Mouse (Mus musculus): Measurements from ENCODE around the gene Phactr2. TPM values are rescaled to one million over a fixed set of nuclear protein-coding genes. Genes with fewer than 3 reads are reported as not detected.

Gene Phactr2
- polyA plus RNA-seq, 1 experiment from 2014 or later: 27.9 TPM

DNA sequence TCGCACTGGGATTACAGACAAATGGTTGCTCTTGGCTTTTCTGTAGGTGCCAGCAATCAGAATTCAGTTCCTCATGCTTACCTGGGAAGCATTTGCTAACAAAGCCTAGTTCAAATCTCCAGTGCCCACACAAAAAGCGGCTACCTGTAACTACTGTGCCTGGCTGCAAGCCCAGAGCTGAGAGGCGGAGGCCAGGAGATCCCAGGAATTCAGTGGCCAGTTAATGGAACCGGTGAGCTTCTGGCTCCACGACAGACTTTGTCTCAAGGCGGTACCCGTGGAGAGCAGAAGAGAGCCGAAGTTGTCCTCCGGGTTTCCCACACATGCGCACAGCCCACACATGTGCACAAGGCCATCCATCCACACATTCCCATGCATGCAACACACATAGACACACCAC, 46.6 kb downstream of the Phactr2 start:
- Histone ChIP-seq H3K36me3 (no peaks in the 10 kb centered on the region), H3K4me2 (replicated peaks) (no peak overlapping the region), H3K27me3 (no peaks in the 10 kb centered on the region), H3K4me3 (replicated peaks) (no peak overlapping the region), H3K9me3 (replicated peaks) (no peaks in the 10 kb centered on the region), H3K4me1 (peaks cover 13% of the 10 kb centered on the region), H3K9ac (no peak overlapping the region), H3K27ac (replicated peaks) (no peak overlapping the region)
- WGBS: 78% methylated on average over 10 of the region's 10 CpGs
- no peak for ATAC-seq (ENCODE audit: insufficient number of reproducible peaks, low FRiP score, low TSS enrichment, low read depth)

DNA sequence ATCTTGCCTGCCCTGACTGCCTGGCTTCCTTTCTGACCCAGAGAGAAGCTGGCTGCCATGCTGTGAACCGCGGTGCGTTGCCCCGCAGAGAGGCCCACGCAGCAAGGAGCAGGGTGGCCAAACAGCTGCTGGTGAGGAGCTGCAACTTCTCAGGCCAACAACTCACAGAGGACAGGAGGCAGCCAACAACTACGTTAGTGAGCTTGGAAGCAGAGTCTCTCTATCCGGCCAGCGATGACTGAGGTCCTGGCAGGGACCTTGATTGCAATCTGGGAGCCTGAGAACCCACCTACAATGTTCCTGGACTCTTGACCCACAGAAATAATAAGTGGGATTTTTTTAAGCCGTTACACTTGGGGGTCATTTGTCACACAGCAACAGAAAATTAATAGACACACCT, 49.0 kb downstream of the Phactr2 start:
- H3K9me3 ChIP-seq (replicated peaks): no peaks in the 10 kb centered on the region
- no peaks in the 10 kb centered on the region for H3K27me3 ChIP-seq
- no peak for ATAC-seq (ENCODE audit: insufficient number of reproducible peaks, low FRiP score, low TSS enrichment, low read depth)
- WGBS: 76% methylated on average over 9 of the region's 9 CpGs
- peaks cover 4% of the 10 kb centered on the region for H3K4me1 ChIP-seq
- no peak overlapping the region for H3K27ac ChIP-seq (replicated peaks)
- H3K9ac ChIP-seq: no peak overlapping the region
- H3K4me2 ChIP-seq (replicated peaks): no peak overlapping the region
- H3K36me3 ChIP-seq: no peaks in the 10 kb centered on the region
- no peak overlapping the region for H3K4me3 ChIP-seq (replicated peaks)

DNA sequence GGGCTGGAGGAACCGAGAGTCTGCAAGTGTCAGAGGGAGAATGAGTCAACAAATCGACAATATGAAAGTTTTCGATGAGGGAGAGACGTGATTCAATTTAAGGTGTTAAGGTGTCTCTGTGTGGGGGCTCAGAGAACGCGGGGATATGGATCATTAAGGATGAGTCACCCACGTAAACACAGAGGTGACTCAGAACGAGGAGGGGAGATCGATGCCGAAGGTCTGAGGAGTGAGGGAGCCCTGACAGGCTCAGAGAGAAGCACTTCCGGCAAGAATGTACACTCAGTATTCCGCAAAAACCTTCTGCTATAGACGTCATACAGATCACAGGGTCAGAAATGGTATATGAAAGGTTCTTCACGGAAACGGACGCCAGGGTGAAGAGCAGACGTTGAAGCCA, 49.7 kb downstream of the Phactr2 start:
- no peak for ATAC-seq (ENCODE audit: insufficient number of reproducible peaks, low FRiP score, low TSS enrichment, low read depth)
- 80% methylated on average over 17 of the region's 17 CpGs for WGBS

GRCm38 (mm10) chr10:13424015-13424414, 50.2 kb downstream of the Phactr2 start:
- Histone ChIP-seq H3K4me3 (replicated peaks) (no peak overlapping the region), H3K4me1 (peaks cover under 1% of the 10 kb centered on the region), H3K27me3 (no peaks in the 10 kb centered on the region), H3K9ac (no peak overlapping the region), H3K9me3 (replicated peaks) (no peaks in the 10 kb centered on the region), H3K4me2 (replicated peaks) (no peak overlapping the region), H3K27ac (replicated peaks) (no peak overlapping the region), H3K36me3 (no peaks in the 10 kb centered on the region)
- WGBS: 82% methylated on average over 10 of the region's 10 CpGs
- ATAC-seq (ENCODE audit: insufficient number of reproducible peaks, low FRiP score, low TSS enrichment, low read depth): no peak

More for the DNA sequence above, 49.7 kb downstream of the Phactr2 start:
- H3K4me2 ChIP-seq (replicated peaks): no peak overlapping the region
- no peak overlapping the region for H3K9ac ChIP-seq
- no peaks in the 10 kb centered on the region for H3K36me3 ChIP-seq
- H3K27ac ChIP-seq (replicated peaks): no peak overlapping the region
- peaks cover 4% of the 10 kb centered on the region for H3K4me1 ChIP-seq
- H3K4me3 ChIP-seq (replicated peaks): no peak overlapping the region
- no peaks in the 10 kb centered on the region for H3K9me3 ChIP-seq (replicated peaks)
- H3K27me3 ChIP-seq: no peaks in the 10 kb centered on the region

GRCm38 (mm10) chr10:13422121-13422520, 52.1 kb downstream of the Phactr2 start:
- H3K27me3 ChIP-seq: no peaks in the 10 kb centered on the region
- H3K4me2 ChIP-seq (replicated peaks): no peak overlapping the region
- no peaks in the 10 kb centered on the region for H3K4me1 ChIP-seq
- no peaks in the 10 kb centered on the region for H3K9me3 ChIP-seq (replicated peaks)
- H3K27ac ChIP-seq (replicated peaks): no peak overlapping the region
- whole genome bisulfite sequencing: 84% methylated on average over 9 of the region's 9 CpGs
- H3K4me3 ChIP-seq (replicated peaks): no peak overlapping the region
- ATAC-seq (ENCODE audit: insufficient number of reproducible peaks, low FRiP score, low TSS enrichment, low read depth): no peak
- no peaks in the 10 kb centered on the region for H3K36me3 ChIP-seq
- H3K9ac ChIP-seq: no peak overlapping the region

DNA sequence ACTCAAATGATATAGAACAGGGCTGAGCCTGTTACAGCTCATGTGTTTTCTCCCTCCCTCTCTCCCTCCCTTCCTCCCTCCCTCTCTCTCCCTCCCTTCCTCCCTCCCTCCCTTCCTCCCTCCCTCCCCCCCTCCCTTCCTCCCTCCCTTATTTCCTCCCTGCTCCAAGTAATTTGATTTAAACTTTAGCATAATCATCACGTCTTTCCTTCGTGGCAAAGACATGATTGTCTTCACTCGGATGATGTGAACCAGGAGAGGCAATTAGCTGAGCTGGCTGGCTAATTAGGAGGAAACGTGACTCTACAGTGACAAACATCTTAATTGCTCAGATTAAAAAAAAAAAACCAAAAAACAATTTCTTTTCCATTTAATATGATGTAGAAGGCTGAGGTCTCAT, 55.0 kb downstream of the Phactr2 start:
- ATAC-seq (ENCODE audit: insufficient number of reproducible peaks, low FRiP score, low TSS enrichment, low read depth): no peak
- Histone ChIP-seq H3K9ac (no peak overlapping the region), H3K27ac (replicated peaks) (no peak overlapping the region), H3K9me3 (replicated peaks) (no peaks in the 10 kb centered on the region), H3K4me1 (no peaks in the 10 kb centered on the region), H3K27me3 (no peaks in the 10 kb centered on the region), H3K4me3 (replicated peaks) (no peak overlapping the region), H3K36me3 (no peaks in the 10 kb centered on the region), H3K4me2 (replicated peaks) (no peak overlapping the region)
- WGBS: 18% methylated on average over 4 of the region's 4 CpGs

DNA sequence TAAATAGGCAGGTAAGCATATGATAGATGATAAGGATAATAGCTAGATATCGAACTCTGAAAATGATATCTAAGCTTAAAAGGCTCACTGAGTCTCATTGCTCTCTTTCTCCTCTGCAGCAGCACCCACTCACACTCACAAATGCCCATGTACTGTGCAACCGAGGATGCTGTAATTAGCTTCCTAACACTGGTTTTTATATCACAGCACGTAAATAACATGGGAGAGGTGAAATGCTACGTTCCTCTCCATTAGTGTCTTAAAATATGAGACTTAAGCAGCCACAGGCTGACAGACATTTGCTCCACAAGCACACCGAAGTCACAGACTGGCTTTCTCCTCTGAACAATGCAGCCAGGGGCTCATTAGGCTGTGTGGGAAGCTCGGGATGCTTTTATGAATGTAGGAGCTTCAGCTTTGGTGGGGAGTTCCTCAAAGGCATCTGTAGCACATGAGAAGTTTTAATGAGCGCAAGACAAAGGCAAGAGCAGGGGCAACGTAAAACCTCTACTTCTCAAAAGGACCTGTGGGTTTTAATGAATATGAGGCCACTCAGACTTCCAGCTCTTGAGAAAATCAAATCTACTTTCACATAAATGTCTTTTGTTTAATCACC, 58.6 kb downstream of the Phactr2 start:
- Histone ChIP-seq H3K27ac (replicated peaks) (no peak overlapping the region), H3K4me1 (no peaks in the 10 kb centered on the region), H3K4me3 (replicated peaks) (no peak overlapping the region), H3K36me3 (no peaks in the 10 kb centered on the region), H3K9ac (no peak overlapping the region), H3K9me3 (replicated peaks) (no peaks in the 10 kb centered on the region), H3K27me3 (no peaks in the 10 kb centered on the region), H3K4me2 (replicated peaks) (no peak overlapping the region)
- 62% methylated on average over 8 of the region's 8 CpGs for WGBS
- ATAC-seq (ENCODE audit: insufficient number of reproducible peaks, low FRiP score, low TSS enrichment, low read depth): no peak

GRCm38 (mm10) chr10:13412202-13412923, 61.8 kb downstream of the Phactr2 start:
- Histone ChIP-seq H3K4me2 (replicated peaks) (no peak overlapping the region), H3K27ac (replicated peaks) (no peak overlapping the region), H3K9me3 (replicated peaks) (no peaks in the 10 kb centered on the region), H3K27me3 (no peaks in the 10 kb centered on the region), H3K36me3 (no peaks in the 10 kb centered on the region), H3K4me1 (no peaks in the 10 kb centered on the region), H3K4me3 (replicated peaks) (no peak overlapping the region), H3K9ac (no peak overlapping the region)
- no peak; the same call in 1 of the 2 replicates for ATAC-seq (ENCODE audit: insufficient number of reproducible peaks, low FRiP score, low TSS enrichment, low read depth)
- WGBS: 88% methylated on average over 19 of the region's 19 CpGs

GRCm38 (mm10) chr10:13411056-13411455, 63.2 kb downstream of the Phactr2 start:
- Histone ChIP-seq H3K4me3 (replicated peaks) (no peak overlapping the region), H3K4me1 (no peaks in the 10 kb centered on the region), H3K4me2 (replicated peaks) (no peak overlapping the region), H3K27me3 (no peaks in the 10 kb centered on the region), H3K9me3 (replicated peaks) (no peaks in the 10 kb centered on the region), H3K9ac (no peak overlapping the region), H3K36me3 (no peaks in the 10 kb centered on the region), H3K27ac (replicated peaks) (no peak overlapping the region)
- 80% methylated on average over 3 of the region's 3 CpGs for WGBS
- ATAC-seq (ENCODE audit: insufficient number of reproducible peaks, low FRiP score, low TSS enrichment, low read depth): no peak

- Histone ChIP-seq H3K4me3 (replicated peaks) (no peak overlapping the region), H3K27ac (replicated peaks) (no peak overlapping the region), H3K4me1 (no peaks in the 10 kb centered on the region)
These were observed 72.2 kb downstream of the Phactr2 start for GRCm38 (mm10) chr10:13401971-13402370.

DNA sequence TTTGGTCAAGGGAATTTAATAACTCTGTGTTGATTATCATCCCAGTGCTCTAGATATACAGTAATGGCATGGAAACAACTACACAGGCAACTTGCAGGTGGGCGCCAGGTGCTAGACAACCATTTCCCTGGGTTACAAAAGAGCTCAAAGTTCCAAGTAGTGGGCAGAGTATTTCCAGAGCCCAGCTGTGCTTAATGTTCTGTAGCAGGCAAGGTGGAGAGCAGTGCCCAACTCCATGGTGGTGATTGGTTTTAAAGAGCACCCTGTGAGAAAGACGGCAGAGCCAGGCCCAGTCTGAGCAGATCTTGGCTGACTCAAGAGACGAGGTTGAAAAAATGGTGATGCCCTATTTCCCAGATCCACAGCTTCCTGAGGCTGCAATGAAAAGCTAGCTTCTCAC, 78.5 kb downstream of the Phactr2 start:
- WGBS: 85% methylated on average over 3 of the region's 3 CpGs
- ATAC-seq (ENCODE audit: insufficient number of reproducible peaks, low FRiP score, low TSS enrichment, low read depth): no peak
- Histone ChIP-seq H3K27me3 (no peaks in the 10 kb centered on the region), H3K36me3 (no peaks in the 10 kb centered on the region), H3K9me3 (replicated peaks) (no peaks in the 10 kb centered on the region), H3K27ac (replicated peaks) (no peak overlapping the region), H3K9ac (no peak overlapping the region), H3K4me3 (replicated peaks) (no peak overlapping the region), H3K4me1 (no peaks in the 10 kb centered on the region), H3K4me2 (replicated peaks) (no peak overlapping the region)

More at GRCm38 (mm10) chr10:13401971-13402370, 72.2 kb downstream of the Phactr2 start:
- no peaks in the 10 kb centered on the region for H3K36me3 ChIP-seq
- no peaks in the 10 kb centered on the region for H3K9me3 ChIP-seq (replicated peaks)
- H3K9ac ChIP-seq: no peak overlapping the region
- ATAC-seq (ENCODE audit: insufficient number of reproducible peaks, low FRiP score, low TSS enrichment, low read depth): no peak
- WGBS: 62% methylated on average over 1 of the region's 1 CpGs
- no peaks in the 10 kb centered on the region for H3K27me3 ChIP-seq
- no peak overlapping the region for H3K4me2 ChIP-seq (replicated peaks)

- Histone ChIP-seq H3K4me3 (replicated peaks) (no peak overlapping the region), H3K9ac (no peak overlapping the region), H3K27ac (replicated peaks) (no peak overlapping the region), H3K9me3 (replicated peaks) (no peaks in the 10 kb centered on the region), H3K4me1 (no peaks in the 10 kb centered on the region), H3K4me2 (replicated peaks) (no peak overlapping the region), H3K36me3 (no peaks in the 10 kb centered on the region), H3K27me3 (no peaks in the 10 kb centered on the region)
- no peak for ATAC-seq (ENCODE audit: insufficient number of reproducible peaks, low FRiP score, low TSS enrichment, low read depth)
- 68% methylated on average over 4 of the region's 4 CpGs for whole genome bisulfite sequencing
These were observed 80.2 kb downstream of the Phactr2 start for GRCm38 (mm10) chr10:13394000-13394399.

Measured in embryonic facial prominence, embryonic 15.5 days (tissue).